Mouse (Mus musculus) Muller cell, postnatal 12 days (primary cell): ENCODE measurements at regions not wholly inside any gene's neighbourhood (a gene's known extent, or its start where the extent isn't known, plus 50 kb on each side); places are given as distances from the start of the nearest gene placed in this dataset.
"Not testable (repeated sequence)": the region's sequence is repeated elsewhere in the genome, so short reads cannot be mapped to it uniquely, and the experiment has no call there.

Experiments
- DNase-seq: peaks from one replicate; pipeline ENCODE4 v3.0.0-alpha.2; 2015; ENCODE audit errors: inconsistent ontology term

GRCm38 (mm10) chr16:76958597-76959392 lies 54.7 kb upstream of the Usp25 start:
- DNase-seq: peak; percentile 78

- DNase-seq: peak; percentile 94
Observed at GRCm38 (mm10) chr16:76957491-76957890, 56.0 kb upstream of the Usp25 start.

DNA sequence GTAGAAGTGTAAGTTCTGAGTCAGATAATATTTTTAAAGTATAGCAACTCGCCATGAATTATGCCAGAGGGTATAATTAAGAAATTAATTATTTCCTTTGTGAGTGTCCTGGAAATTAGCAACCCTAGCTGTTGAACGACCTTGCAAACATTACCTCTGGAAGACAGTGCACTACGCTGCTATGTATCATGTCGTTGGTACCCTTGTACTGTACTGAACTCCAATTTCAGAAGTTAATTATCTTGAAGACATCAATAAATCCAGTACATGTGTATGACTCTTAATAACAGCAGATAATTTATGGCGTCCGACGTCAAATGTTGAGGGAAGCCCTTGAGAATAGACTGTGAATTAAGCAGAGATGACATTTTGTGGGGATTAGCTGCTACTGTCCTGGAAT lies 56.4 kb upstream of the Usp25 start:
- DNase-seq: no peak

GRCm38 (mm10) chr16:76950836-76951486 lies 62.5 kb upstream of the Usp25 start:
- no peak for DNase-seq

DNA sequence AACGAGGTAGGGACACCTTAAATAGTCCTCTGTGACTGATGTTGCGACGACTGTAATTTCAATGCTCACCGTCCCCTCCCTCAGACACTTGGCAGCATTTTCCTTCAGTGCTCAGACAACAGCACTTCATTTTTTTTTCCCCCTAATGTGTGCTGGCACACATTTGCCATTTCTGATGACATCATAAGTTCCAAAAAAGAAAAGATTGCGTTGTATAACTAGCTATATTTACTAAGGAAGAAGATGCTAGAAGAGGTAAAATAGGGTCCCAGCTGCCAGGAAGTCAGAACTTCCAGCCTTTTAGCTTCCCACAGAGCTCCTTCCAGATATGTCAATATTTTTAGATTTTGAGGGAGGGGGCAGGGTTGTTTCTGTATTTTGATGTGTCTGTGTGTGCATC lies 66.5 kb upstream of the Usp25 start:
- DNase-seq: no peak

GRCm38 (mm10) chr16:76938128-76938527 lies 75.4 kb upstream of the Usp25 start:
- no peak for DNase-seq

- DNase-seq: no peak
Observed at GRCm38 (mm10) chr16:76927901-76928300, 85.6 kb upstream of the Usp25 start.

GRCm38 (mm10) chr16:76920137-76920536 lies 93.4 kb upstream of the Usp25 start:
- not testable (repeated sequence) for DNase-seq

- no peak for DNase-seq
Observed at GRCm38 (mm10) chr16:76918598-76918997, 94.9 kb upstream of the Usp25 start.

- DNase-seq: no peak
Observed at GRCm38 (mm10) chr16:76914311-76914710, 99.2 kb upstream of the Usp25 start.

GRCm38 (mm10) chr16:76905205-76905996 lies 108.1 kb upstream of the Usp25 start:
- DNase-seq: no peak

- peak; percentile 31 for DNase-seq
Observed at GRCm38 (mm10) chr16:76899083-76899482, 114.4 kb upstream of the Usp25 start.

- DNase-seq: peak; percentile 89
Observed at GRCm38 (mm10) chr16:76896305-76896704, 117.2 kb upstream of the Usp25 start.

- DNase-seq: peak; percentile 43
Observed at GRCm38 (mm10) chr16:76895781-76896180, 117.7 kb upstream of the Usp25 start.

DNA sequence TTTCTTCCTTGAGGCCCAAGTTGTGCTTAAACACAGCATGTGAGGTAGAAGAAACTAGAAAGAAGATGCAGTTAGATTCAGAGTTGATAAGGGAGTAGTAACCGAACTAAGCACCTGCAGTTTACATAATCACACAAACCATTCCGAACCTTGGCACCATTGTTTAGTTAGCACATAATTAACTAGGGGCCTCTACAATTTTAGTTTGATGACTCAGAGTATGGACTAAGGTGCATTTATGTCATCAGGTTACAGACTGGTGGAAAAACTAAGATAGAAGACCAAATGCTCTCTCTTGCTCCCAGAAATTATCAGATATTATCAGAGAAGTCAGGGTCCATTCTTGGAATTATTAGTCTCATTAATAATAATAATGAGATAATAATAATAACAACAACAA lies 134.9 kb upstream of the Usp25 start:
- DNase-seq: no peak

DNA sequence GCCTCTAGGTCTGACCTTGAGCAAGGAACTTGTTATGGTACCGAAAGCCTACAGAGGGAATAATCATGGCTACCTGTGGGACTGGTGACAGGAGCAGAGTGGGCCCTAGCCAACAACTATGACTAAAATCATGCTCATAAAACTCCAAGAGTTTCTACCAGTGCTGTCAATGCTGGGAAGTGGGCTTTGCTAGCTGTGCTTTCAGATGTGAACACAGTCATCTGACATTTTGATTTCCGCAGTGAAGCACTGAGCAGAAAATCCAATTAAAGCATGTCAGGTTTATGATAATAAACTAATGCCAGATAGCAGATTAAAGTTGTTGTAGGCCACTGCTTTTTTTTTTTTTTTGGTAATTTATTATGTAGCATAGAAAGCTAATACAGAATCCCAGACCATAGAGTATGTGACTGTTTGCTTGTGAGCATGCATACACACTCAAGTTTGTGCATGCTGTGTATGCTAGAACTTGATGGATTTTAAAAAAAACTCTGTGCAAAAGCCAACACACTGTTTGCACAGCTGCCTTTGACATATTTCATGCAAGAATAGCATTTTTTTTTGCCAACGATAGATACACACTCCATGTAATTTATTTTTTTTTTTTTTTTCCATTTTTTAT lies 138.0 kb upstream of the Usp25 start:
- DNase-seq: no peak

GRCm38 (mm10) chr16:76866465-76866802 lies 147.1 kb upstream of the Usp25 start:
- DNase-seq: peak; percentile 6

- peak; percentile 68 for DNase-seq
Observed at GRCm38 (mm10) chr16:76865731-76866464, 147.6 kb upstream of the Usp25 start.

- no peak for DNase-seq
Observed at GRCm38 (mm10) chr16:76864392-76864791, 149.1 kb upstream of the Usp25 start.

DNA sequence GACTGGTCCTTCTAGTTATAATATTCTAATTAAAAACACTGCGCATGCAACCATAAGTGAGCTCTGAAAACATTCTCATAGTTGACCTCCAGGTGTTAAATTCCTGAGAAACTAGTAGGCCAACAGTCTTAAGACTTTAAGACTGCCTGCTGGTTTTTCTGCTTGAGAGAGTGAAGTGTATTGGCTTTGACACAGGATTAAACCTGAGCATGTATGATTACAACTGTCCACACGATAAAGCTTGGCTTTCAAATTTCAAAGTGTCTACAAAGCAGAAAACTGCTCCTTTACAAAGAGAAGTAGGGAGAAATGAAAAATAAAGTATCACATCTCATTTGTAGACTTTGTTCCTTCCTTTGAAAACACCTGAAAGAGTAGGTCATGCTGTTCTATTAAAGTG lies 157.7 kb upstream of the Usp25 start:
- no peak for DNase-seq

GRCm38 (mm10) chr16:76851396-76851795 lies 162.1 kb upstream of the Usp25 start:
- no peak for DNase-seq
